Mouse (Mus musculus) heart, embryonic 11.5 days (tissue): Measurements from ENCODE around the gene Rad54l2. TPM values are rescaled to one million over a fixed set of nuclear protein-coding genes. Genes with fewer than 3 reads are reported as not detected.

ENCODE experiments used
- ATAC-seq: fragments of 200-750 bp; cut with Nextera tagmentation; replicated peaks from 2 replicates; pipeline ENCODE4 v1.8.0; 2017; ENCODE audit warnings: moderate library complexity; ENCODE audit not compliant: insufficient number of reproducible peaks, low FRiP score, low TSS enrichment
- H3K27ac ChIP-seq: fragments of 300-500 bp; sonication (generic); 2 replicates; pipeline ENCODE4 v1.5.1; 2014; ENCODE audit warnings: mild to moderate bottlenecking, low read depth, low read length
- H3K27me3 ChIP-seq: fragments of 300-500 bp; sonication (generic); 2 replicates; pipeline ENCODE4 v1.6.1; 2014; ENCODE audit warnings: mild to moderate bottlenecking, low read length, mixed read lengths; ENCODE audit not compliant: control insufficient read depth, insufficient read depth
- H3K36me3 ChIP-seq: fragments of 300-500 bp; sonication (generic); 2 replicates; pipeline ENCODE4 v1.6.1; 2014; ENCODE audit warnings: mild to moderate bottlenecking, low read length, moderate library complexity, mixed read lengths; ENCODE audit not compliant: control insufficient read depth, insufficient read depth
- H3K4me1 ChIP-seq: fragments of 300-500 bp; sonication (generic); 2 replicates; pipeline ENCODE4 v1.6.1; 2014; ENCODE audit warnings: low read length; ENCODE audit not compliant: control insufficient read depth, insufficient read depth
- H3K4me2 ChIP-seq: fragments of 300-500 bp; sonication (generic); 2 replicates; pipeline ENCODE4 v1.6.1; 2014; ENCODE audit warnings: mild to moderate bottlenecking, moderate library complexity
- H3K4me3 ChIP-seq: fragments of 300-500 bp; sonication (generic); 2 replicates; pipeline ENCODE4 v1.5.1; 2014; ENCODE audit warnings: low read depth, low read length
- H3K9ac ChIP-seq: fragments of 300-500 bp; sonication (generic); 2 replicates; pipeline ENCODE4 v1.6.1; 2014; ENCODE audit warnings: mild to moderate bottlenecking, low read depth, low read length, moderate library complexity
- H3K9me3 ChIP-seq: fragments of 300-500 bp; sonication (generic); replicated peaks from 2 replicates; pipeline ENCODE4 v1.6.1; 2016; ENCODE audit warnings: low read length; ENCODE audit not compliant: control insufficient read depth
- WGBS: fragments of 180-500 bp; shearing (Covaris S2); extraction: QIAGEN DNeasy Blood & Tissue Kit; methylation state at CpG from one replicate; pipeline ENCODE4 v1.1.7; 2014; ENCODE audit not compliant: insufficient replicate concordance; 5-methylcytosine and 5-hydroxymethylcytosine counted together
- polyA plus RNA-seq: library from polyadenylated mRNA; unstranded; fragments of >200 nt; fragmentation: Nextera tagmentation; extraction: Ambion mirVana; gene quantifications from 2 replicates; pipeline ENCODE4 v1.2.1, GENCODE M21; 2014

The Rad54l2 gene
- polyA plus RNA-seq, 1 experiment from 2014 or later = 5.8 TPM

DNA sequence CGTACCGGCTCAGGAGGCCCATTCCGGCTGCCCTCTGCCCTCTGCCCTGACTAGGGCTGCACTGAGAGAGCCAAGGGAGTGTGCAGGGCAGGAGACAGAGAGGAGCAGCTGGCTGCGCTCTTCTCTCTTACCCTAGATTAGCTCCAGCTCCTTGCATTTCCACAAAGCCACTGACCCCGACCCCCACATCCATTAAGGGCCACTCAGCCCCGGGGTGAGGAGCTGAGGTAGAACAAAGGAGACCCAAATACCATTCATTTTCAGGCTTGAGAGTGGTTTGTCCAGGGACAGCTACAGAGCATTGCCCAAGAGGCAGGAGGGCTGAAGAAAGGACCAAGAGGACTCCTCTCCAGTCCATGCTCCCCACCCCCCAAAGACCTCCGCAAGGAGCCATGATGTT, 129.6 kb downstream of the Rad54l2 start:
- no peak for ATAC-seq
- Histone ChIP-seq H3K27me3 (peaks cover 24% of the 10 kb centered on the region), H3K4me3 (no peak overlapping the region), H3K9me3 (no peaks in the 10 kb centered on the region; the same call in 1 of the 2 replicates), H3K9ac (no peak overlapping the region), H3K4me2 (no peak overlapping the region), H3K4me1 (peaks cover 28% of the 10 kb centered on the region; the same call in 1 of the 2 replicates), H3K36me3 (peaks cover 26% of the 10 kb centered on the region), H3K27ac (no peak overlapping the region)
- WGBS = 75% methylated on average over 7 of the region's 7 CpGs

DNA sequence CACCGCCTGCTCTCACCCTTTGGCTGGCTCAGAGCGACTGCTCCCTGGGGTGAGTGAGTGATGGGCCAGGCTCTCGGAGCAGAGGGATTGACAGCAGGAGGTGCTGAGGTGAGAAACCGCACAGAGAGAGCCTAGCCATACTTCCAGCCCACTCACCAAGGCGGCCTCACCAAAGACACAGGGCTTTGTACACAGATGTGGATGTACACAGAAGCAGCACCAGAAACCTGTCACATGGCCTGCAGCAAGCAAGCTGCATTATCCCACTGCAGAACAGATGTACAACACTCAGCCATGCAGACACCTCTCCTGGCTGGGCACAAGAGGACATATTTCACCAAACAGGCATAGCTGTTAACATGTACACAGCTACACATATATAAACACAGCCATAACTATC, 131.4 kb downstream of the Rad54l2 start:
- H3K27me3 ChIP-seq = peaks cover 36% of the 10 kb centered on the region
- no peak overlapping the region for H3K9ac ChIP-seq
- no peak overlapping the region for H3K4me3 ChIP-seq
- H3K36me3 ChIP-seq = peaks cover 25% of the 10 kb centered on the region
- WGBS = 23% methylated on average over 5 of the region's 5 CpGs
- no peak overlapping the region for H3K27ac ChIP-seq
- H3K9me3 ChIP-seq = no peaks in the 10 kb centered on the region; the same call in 1 of the 2 replicates
- ATAC-seq = no peak
- no peak overlapping the region for H3K4me2 ChIP-seq
- peaks cover 11% of the 10 kb centered on the region; the same call in 1 of the 2 replicates for H3K4me1 ChIP-seq

DNA sequence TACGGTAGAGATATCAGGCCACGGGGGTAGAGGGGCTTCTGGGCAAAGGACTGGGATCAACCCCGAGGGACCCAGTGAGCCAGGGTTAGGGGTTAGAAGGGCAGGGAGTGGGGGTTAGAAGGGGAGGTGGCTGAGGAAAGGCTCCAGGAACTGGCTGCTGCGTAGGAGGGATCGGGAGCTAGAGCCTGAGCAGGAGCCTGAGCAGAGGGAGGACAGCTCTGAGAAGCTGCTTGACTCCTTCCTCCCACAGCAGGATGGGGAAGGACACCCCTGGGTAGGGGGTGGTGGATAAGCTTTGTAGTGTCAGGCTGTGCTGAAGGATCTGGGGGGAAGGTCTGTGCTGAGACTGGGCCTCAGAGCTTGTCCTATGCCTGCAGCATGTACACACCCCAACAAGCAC, 132.2 kb downstream of the Rad54l2 start:
- H3K4me2 ChIP-seq = no peak overlapping the region
- no peak overlapping the region for H3K27ac ChIP-seq
- H3K27me3 ChIP-seq = peaks cover 39% of the 10 kb centered on the region
- 24% methylated on average over 5 of the region's 5 CpGs for WGBS
- peaks cover 10% of the 10 kb centered on the region; the same call in 1 of the 2 replicates for H3K4me1 ChIP-seq
- H3K36me3 ChIP-seq = peaks cover 18% of the 10 kb centered on the region
- no peak; the same call in 1 of the 2 replicates for ATAC-seq
- no peak overlapping the region for H3K4me3 ChIP-seq
- no peaks in the 10 kb centered on the region; the same call in 1 of the 2 replicates for H3K9me3 ChIP-seq
- no peak overlapping the region for H3K9ac ChIP-seq

DNA sequence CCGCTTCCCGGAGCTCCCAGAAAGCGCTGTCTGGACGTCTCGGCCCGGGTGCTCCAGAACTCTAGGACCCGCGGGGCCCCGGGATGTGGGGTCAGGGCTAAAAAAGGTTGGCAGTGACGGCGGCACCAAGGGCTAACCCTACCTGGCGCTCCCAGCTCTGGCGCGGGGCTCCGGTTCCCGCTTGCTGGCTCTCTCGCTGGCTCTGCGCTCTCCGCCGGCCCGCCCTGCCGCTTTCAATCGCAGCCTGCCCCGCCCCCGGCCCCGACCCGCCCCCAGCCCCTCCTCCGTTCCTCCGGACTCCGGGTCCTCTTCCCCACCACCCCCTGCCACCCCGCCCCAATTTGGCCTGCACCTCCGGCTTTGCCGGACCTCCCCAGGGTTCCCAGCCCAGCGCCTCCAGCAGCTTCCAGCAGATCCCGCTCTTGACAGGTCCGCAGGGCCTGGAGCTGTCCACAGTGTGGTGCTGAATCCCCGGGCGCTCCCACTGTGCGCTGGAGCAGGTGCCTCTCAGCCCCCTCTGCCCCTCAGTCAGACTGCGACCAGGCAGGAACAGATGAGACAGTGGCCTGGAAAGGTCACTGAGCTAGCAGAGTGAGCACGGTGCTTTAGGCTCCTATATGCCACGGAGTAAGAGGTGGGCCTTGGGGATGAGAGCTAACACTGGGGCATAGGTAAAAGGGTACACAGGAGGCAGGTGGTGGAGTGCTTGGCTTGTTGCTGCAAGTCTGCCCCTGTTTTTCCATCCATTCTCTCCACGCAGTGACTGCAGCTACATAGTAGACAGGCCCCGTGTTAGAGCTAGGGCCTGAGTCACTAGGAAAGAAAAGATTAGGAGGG, 132.9 kb downstream of the Rad54l2 start, which contains the start of gene Grm2:
Gene Grm2, minus strand, starts transcription at position 199 of the 837 bp plus-strand sequence.
- Histone ChIP-seq H3K27me3 (peaks cover 39% of the 10 kb centered on the region), H3K9ac (no peak within 1 kb of the TSS), H3K27ac (no peak within 1 kb of the TSS), H3K4me2 (peak within 1 kb of the TSS; percentile 70), H3K4me1 (peaks cover 10% of the 10 kb centered on the region; the same call in 1 of the 2 replicates), H3K4me3 (peak within 1 kb of the TSS; percentile 37), H3K36me3 (peaks cover 13% of the 10 kb centered on the region), H3K9me3 (no peaks in the 10 kb centered on the region; the same call in 1 of the 2 replicates)
- WGBS = 1% methylated on average over 37 of the region's 44 CpGs
- 0 out of 2 replicates have a peak, but pooled peaks have one; percentile 20 for ATAC-seq

DNA sequence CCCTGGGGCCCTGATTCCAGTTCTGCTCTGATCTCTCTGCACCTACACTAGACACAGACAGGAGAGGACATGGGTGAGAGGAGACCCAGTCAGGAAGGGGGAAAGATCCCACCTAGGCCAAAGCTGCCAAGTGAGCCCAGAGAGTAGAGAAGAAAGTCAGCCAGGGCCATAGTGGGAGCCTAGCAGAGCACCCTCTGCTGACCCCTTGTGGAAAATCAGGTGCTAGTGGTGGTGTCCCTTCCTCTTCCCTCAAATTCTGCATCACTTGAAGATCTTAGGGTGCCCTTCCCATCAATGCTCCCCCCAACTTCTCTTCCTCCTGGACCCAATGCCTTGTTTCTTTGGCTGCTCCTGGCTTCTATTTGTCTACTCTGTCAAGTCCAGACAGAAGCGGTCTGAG, 136.3 kb downstream of the Rad54l2 start:
- H3K36me3 ChIP-seq = no peaks in the 10 kb centered on the region
- no peak overlapping the region for H3K27ac ChIP-seq
- ATAC-seq = no peak
- peaks cover 45% of the 10 kb centered on the region for H3K27me3 ChIP-seq
- no peak overlapping the region for H3K4me2 ChIP-seq
- H3K4me1 ChIP-seq = peaks cover 10% of the 10 kb centered on the region; the same call in 1 of the 2 replicates
- 67% methylated on average over 1 of the region's 1 CpGs for WGBS
- H3K9ac ChIP-seq = no peak overlapping the region
- no peaks in the 10 kb centered on the region for H3K9me3 ChIP-seq
- no peak overlapping the region for H3K4me3 ChIP-seq

DNA sequence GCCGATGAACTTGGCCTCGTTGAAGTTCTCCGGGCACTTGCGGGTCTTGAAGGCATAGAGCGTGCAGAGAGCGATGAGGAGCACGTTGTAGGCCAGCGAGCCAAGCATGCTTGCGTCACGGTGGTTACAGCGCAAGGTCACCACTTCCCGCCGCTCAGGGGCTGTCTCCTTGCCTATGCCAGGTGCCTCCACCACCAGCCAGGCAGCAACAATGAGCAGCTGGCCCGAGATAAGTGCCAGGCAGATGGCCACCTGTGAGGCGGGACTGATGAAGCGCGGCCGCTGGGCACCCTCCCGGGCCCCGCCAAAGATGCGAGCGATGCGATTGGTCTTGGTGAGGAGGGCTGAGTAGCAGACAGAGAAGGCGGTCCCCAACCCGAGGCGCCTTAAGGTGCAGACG, 141.8 kb downstream of the Rad54l2 start:
- H3K4me2 ChIP-seq = no peak overlapping the region
- WGBS = 57% methylated on average over 27 of the region's 27 CpGs
- no peaks in the 10 kb centered on the region for H3K4me1 ChIP-seq
- no peaks in the 10 kb centered on the region for H3K36me3 ChIP-seq
- no peak overlapping the region for H3K9ac ChIP-seq
- H3K9me3 ChIP-seq = no peaks in the 10 kb centered on the region
- no peak overlapping the region for H3K27ac ChIP-seq
- no peak for ATAC-seq
- no peak overlapping the region for H3K4me3 ChIP-seq
- peaks cover 22% of the 10 kb centered on the region for H3K27me3 ChIP-seq

DNA sequence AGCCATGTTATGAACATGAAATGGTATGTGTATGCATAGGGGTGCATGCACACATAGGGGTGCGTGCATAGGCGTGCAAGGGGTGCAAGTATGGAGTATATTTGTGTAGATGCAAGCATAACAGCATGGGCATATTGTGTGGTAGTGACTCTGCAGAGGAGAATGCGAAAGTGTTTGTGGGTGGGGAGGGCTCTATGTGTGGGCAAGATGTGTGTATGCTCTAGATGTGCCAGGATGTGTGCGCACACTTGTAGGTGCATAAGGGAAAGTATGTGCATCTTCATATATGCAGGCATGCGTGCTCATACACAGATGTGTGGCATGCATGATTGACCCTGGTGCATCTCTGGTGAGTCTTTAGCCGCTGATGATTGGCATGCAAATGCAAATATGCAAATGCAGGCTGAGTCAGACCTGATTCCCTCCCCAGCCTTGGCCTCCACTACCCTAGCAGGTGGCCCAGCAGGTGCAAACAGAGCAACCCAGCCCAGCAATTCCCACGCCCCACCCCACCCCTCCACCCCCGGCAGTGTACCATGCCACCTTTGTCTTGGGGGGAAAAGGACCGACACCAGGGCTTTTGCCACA, 143.2 kb downstream of the Rad54l2 start:
- no peak overlapping the region for H3K27ac ChIP-seq
- H3K4me1 ChIP-seq = no peaks in the 10 kb centered on the region
- no peak overlapping the region for H3K9ac ChIP-seq
- ATAC-seq = no peak
- peaks cover 22% of the 10 kb centered on the region for H3K27me3 ChIP-seq
- H3K36me3 ChIP-seq = no peaks in the 10 kb centered on the region
- H3K4me3 ChIP-seq = no peak overlapping the region
- 76% methylated on average over 9 of the region's 9 CpGs for WGBS
- H3K9me3 ChIP-seq = no peaks in the 10 kb centered on the region
- no peak overlapping the region for H3K4me2 ChIP-seq

DNA sequence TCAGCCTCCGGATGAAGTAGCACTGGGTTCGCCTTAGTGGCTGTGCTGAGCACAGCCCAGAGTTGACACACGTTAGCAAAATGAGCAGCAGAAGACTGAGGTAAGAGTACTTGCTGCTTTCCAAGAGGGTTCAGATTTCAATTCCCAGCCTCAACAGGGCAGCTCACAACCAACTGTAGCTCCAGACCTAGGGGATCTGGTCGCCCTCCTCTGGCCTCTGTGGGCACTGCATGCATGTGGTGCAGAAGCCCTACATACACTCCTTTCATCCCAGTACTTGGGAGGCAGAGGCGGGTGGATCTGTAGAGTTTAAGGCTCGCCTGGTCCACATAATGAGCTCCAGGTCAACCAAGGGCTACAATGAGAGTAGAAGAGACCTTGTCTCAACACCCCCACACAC, 145.2 kb downstream of the Rad54l2 start:
- Histone ChIP-seq H3K9me3 (no peaks in the 10 kb centered on the region), H3K9ac (no peak overlapping the region), H3K4me1 (no peaks in the 10 kb centered on the region), H3K4me3 (no peak overlapping the region), H3K27me3 (peaks cover 18% of the 10 kb centered on the region), H3K36me3 (no peaks in the 10 kb centered on the region), H3K4me2 (no peak overlapping the region), H3K27ac (no peak overlapping the region)
- no peak for ATAC-seq
- WGBS = 62% methylated on average over 6 of the region's 6 CpGs
